ENCODE assay signal across 14 mouse cellular contexts in genomic region chr9:40505471-40506312, GRCm38 (mm10). TPM values are rescaled to one million over a fixed set of nuclear protein-coding genes. Genes with fewer than 3 reads are reported as not detected.
DNase-seq lines count a peak whose midpoint lies in the region; ATAC-seq and TF ChIP-seq lines count a peak whose summit lies in the region.
"Had no signal": no experiment of that assay in that cellular context is flagged by ENCODE, and none has a peak within 500 bp of the region (broad histone marks: within the 10 kb centered on the region; RNA-seq: fewer than 3 reads in every experiment).

No protein-coding gene starts in this region.

- no peak overlapping the region for H3K4me3 ChIP-seq in forebrain, postnatal 0 days (ENCODE audit: low read depth, low read length)
- no peak overlapping the region for H3K4me3 ChIP-seq in forebrain, embryonic 13.5 days
- H3K4me3 ChIP-seq in neural tube, embryonic 15.5 days (replicated peaks): no peak overlapping the region
- H3K4me3 ChIP-seq: limb, embryonic 13.5 days had no signal

- H3K4me2 ChIP-seq in forebrain, postnatal 0 days (ENCODE audit: low read depth): no peak overlapping the region
- H3K4me2 ChIP-seq in forebrain, embryonic 13.5 days: no peak overlapping the region
- H3K4me2 ChIP-seq in neural tube, embryonic 15.5 days: no peak overlapping the region
- H3K4me2 ChIP-seq: limb, embryonic 13.5 days had no signal

- 0 out of 2 replicates have a peak, but pooled peaks cover 5% of the 10 kb centered on the region for H3K4me1 ChIP-seq in forebrain, postnatal 0 days (ENCODE audit: insufficient read depth)
- H3K4me1 ChIP-seq in forebrain, embryonic 13.5 days: no peaks in the 10 kb centered on the region
- no peaks in the 10 kb centered on the region for H3K4me1 ChIP-seq in neural tube, embryonic 15.5 days
- H3K4me1 ChIP-seq: limb, embryonic 13.5 days had no signal

- H3K27ac ChIP-seq in forebrain, postnatal 0 days (ENCODE audit: low read depth, low read length): peak overlapping the region; percentile 64
- H3K27ac ChIP-seq in forebrain, embryonic 13.5 days: no peak overlapping the region
- no peak overlapping the region for H3K27ac ChIP-seq in neural tube, embryonic 15.5 days (replicated peaks)
- H3K27ac ChIP-seq: limb, embryonic 13.5 days had no signal

- intact Hi-C loops in left cerebral cortex, postnatal 14 days (cut with DNase I): loop anchor here (5.0 kb wide), 2 partner anchors 53 to 227 kb away; no protein-coding TSS in a partner anchor

- peak; percentile 43 for DNase-seq in forebrain, postnatal 0 days
- peak; percentile 48 for DNase-seq in T-cell, adult 2 months (ENCODE audit: low spot score)
- DNase-seq in cerebellum, postnatal 10 days: peak; percentile 63 to 70
- peak; percentile 48 to 73 for DNase-seq in left cerebral cortex, postnatal 14 days (ENCODE audit: low spot score in 2 of 2)
- DNase-seq in kidney, postnatal 10 days: no peak
- DNase-seq in ovary, postnatal 14 days (ENCODE audit: low spot score): no peak
- DNase-seq: adrenal gland, postnatal 25 days; heart, adult 18-20 months; heart, postnatal 10 days; kidney, postnatal 14 days; lung, adult 18-20 months had no signal

- no peaks in the 10 kb centered on the region for H3K9me3 ChIP-seq in forebrain, postnatal 0 days (ENCODE audit: low read length)
- no peaks in the 10 kb centered on the region for H3K9me3 ChIP-seq in forebrain, embryonic 13.5 days (replicated peaks)
- no peaks in the 10 kb centered on the region for H3K9me3 ChIP-seq in neural tube, embryonic 15.5 days (replicated peaks)
- H3K9me3 ChIP-seq: limb, embryonic 13.5 days had no signal

- H3K36me3 ChIP-seq in forebrain, postnatal 0 days (ENCODE audit: insufficient read depth): no peaks in the 10 kb centered on the region
- no peaks in the 10 kb centered on the region for H3K36me3 ChIP-seq in forebrain, embryonic 13.5 days (ENCODE audit: poor library complexity, severe bottlenecking)
- H3K36me3 ChIP-seq in neural tube, embryonic 15.5 days: no peaks in the 10 kb centered on the region
- H3K36me3 ChIP-seq: limb, embryonic 13.5 days had no signal

- 46% methylated on average over 11 of the region's 11 CpGs for WGBS in forebrain, postnatal 0 days
- WGBS in forebrain, embryonic 13.5 days: 60% methylated on average over 11 of the region's 11 CpGs
- 78% methylated on average over 11 of the region's 11 CpGs for WGBS in neural tube, embryonic 15.5 days

- no peak for TF ChIP-seq CTCF in forebrain, postnatal 0 days (IDR thresholded peaks at IDR 0.05; ENCODE audit: low read depth)

- H3K9ac ChIP-seq in forebrain, postnatal 0 days: no peak overlapping the region
- H3K9ac ChIP-seq in forebrain, embryonic 13.5 days: no peak overlapping the region
- no peak overlapping the region for H3K9ac ChIP-seq in neural tube, embryonic 15.5 days (replicated peaks)
- H3K9ac ChIP-seq: limb, embryonic 13.5 days had no signal

- peak; percentile 56 for ATAC-seq in forebrain, postnatal 0 days
- no peak for ATAC-seq in forebrain, embryonic 13.5 days
- ATAC-seq in neural tube, embryonic 15.5 days (ENCODE audit: low FRiP score): no peak

- H3K27me3 ChIP-seq in forebrain, postnatal 0 days (ENCODE audit: insufficient read depth, low read length): no peaks in the 10 kb centered on the region
- H3K27me3 ChIP-seq in forebrain, embryonic 13.5 days: no peaks in the 10 kb centered on the region
- H3K27me3 ChIP-seq in neural tube, embryonic 15.5 days (replicated peaks): no peaks in the 10 kb centered on the region
- H3K27me3 ChIP-seq: limb, embryonic 13.5 days had no signal

RNA-seq across cellular contexts. Expression of gene Gramd1b, which starts 25.5 kb away (rescaled TPM):
- 48.1 and 48.6 TPM in 2 replicates for total RNA-seq in forebrain, postnatal 0 days (2014; rRNA removed)
- 12.5 and 18.0 TPM in 2 replicates for polyA plus RNA-seq in forebrain, postnatal 0 days (2015; fragmentation: Nextera tagmentation; extraction: Ambion mirVana)
- polyA plus RNA-seq in forebrain, embryonic 13.5 days (2015; fragmentation: Nextera tagmentation; extraction: Ambion mirVana): 7.8 and 8.1 TPM in 2 replicates
- 100 to 1,000 TPM; 155 to 181 TPM for total RNA-seq in left cerebral cortex, postnatal 14 days (2021)
- polyA plus RNA-seq in neural tube, embryonic 15.5 days (2015; fragmentation: Nextera tagmentation; extraction: Ambion mirVana): 14.0 and 16.3 TPM in 2 replicates

Comparison
In these comparisons a context has a peak if more than half of its experiments do, and no peak if none do; other contexts are left out.
1. DNase-seq: peak in forebrain, postnatal 0 days (single experiment), T-cell, adult 2 months (single experiment), cerebellum, postnatal 10 days (2 of 2) and left cerebral cortex, postnatal 14 days (2 of 2); none in kidney, postnatal 10 days (single experiment) and ovary, postnatal 14 days (single experiment).